Mouse (Mus musculus) ovary, postnatal 36 days (tissue): ENCODE results near the gene Suox.
"Not testable (repeated sequence)": the region's sequence is repeated elsewhere in the genome, so short reads cannot be mapped to it uniquely, and the experiment has no call there.

ENCODE experiments used
- DNase-seq: peaks from one replicate; pipeline ENCODE4 v3.0.0; 2022; ENCODE audit warnings: low spot score, mixed read lengths

The Suox gene

DNA sequence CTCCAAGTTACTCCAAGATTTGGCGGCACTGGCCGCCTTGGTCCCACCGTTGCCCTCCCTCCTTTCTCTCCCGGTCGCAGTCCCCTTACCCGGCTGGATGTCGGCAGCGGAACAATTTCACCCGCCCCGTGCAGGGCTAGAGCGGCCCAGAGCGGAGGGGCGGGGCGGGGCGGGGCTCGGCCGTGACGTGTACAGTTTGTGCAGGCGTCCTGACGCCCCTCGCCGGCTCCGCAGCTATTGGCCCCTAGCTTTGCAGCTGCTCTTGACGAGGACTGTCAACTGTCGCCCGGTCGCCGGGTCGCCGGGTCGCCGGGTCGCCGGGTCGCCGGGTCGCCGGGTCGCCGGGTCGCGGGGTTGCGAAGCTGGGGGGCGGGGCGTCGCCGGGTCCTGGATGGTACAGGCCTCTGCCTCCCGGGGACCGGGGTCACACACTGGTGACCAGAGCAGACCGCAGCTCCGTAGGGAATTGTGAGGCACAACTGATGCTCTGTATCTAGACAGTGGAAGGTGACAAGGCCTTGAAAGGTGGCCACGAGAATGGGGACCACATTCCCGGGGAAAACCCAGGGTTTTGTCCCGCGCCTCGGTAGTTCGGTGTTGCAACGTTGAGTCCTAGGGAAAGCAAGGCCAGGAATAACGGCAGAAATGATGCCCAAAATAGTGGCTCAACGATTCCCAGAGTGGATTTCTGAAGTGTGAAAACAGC is at the start of gene Suox:
Gene Suox, minus strand, starts transcription at position 311 of the 706 bp plus-strand sequence.
- DNase-seq: peak; percentile 82

GRCm38 (mm10) chr10:128715559-128716537 is 42.0 kb upstream of the Suox start:
- DNase-seq: no peak

GRCm38 (mm10) chr10:128711318-128711717 is 37.4 kb upstream of the Suox start:
- DNase-seq: not testable (repeated sequence)

DNA sequence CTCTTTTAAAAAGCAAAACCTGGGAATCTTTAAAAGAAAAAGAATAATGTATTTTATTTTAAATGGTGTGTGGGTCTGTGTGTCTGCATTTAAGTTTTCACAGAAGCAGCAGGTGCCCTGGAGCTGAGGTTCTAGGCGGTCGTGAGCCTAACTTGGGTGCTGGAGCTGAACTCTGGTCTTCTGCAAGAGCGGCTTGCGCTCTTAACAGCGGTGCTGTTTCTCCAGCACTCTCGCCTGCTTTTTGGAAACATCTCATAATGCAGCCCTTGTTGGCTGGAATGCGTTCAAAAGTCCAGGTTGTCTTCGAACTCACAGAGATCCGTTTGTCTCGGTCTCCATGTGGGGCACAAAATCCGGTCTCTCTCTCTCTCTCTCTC is 31.4 kb upstream of the Suox start:
- DNase-seq: peak; percentile 19

DNA sequence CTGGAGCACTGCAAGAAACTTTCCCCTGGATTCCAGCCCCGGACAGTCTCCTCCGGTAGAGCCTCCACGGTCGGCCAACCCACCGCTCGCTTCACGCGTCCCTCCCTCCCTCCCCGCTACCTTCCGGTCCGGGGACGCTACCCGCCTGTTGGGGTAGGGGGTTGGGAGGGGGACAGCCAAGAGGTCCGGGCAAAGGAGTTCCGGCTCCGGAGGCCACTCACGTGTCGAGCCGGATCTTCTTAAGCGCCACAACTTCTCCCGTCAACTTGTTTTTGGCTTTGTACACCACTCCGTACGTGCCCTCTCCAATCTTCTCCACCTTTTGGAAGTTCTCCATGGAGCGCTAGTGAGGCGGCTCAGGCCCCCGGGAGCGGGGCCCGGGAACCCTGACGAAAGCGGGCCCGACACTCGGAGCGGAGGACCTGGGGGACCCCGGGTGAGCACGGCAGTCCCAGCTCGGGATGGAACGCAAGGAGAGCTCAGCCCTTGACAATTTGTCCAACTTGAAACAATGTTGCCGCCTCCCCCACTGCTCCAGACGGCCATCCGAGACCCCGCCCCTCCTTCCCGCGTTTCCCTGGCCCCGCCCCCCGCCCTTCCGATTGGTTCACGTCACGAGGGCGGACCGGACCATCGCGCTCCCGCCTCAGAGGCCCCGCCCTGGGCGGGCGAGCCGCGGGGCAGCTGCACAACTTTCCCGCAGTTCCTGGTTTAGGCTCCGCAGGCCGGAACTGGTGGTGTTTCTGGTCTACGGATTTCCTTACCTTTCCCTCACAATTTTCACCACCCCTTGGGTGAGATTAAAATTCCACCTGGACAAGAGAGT is 30.8 kb upstream of the Suox start, which contains the start of gene Cdk2:
Gene Cdk2, minus strand, starts transcription at position 541 of the 826 bp plus-strand sequence.
- peak; percentile 94 for DNase-seq

DNA sequence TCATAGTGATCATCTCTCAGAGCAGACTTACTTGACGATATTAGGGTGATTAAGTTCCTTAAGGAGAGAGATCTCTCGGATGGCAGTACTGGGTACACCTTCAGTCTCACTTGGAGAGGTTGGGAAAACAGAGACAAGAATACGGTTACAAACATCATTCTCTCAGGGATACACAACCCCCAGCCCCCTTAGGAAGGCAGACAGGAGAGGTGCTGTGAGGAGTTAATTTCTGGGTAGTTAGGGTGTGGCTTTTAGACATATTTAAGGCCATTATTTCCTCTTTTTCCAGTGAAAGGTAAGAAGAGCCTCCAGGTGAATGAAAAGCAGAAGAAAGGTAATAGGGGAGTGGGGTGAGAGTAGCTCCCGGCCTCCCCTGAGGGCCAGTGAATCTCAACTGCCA is 30.0 kb upstream of the Suox start, which contains the start of gene Pmel:
Gene Pmel, plus strand, starts transcription at position 301 of the 400 bp plus-strand sequence.
- no peak for DNase-seq

DNA sequence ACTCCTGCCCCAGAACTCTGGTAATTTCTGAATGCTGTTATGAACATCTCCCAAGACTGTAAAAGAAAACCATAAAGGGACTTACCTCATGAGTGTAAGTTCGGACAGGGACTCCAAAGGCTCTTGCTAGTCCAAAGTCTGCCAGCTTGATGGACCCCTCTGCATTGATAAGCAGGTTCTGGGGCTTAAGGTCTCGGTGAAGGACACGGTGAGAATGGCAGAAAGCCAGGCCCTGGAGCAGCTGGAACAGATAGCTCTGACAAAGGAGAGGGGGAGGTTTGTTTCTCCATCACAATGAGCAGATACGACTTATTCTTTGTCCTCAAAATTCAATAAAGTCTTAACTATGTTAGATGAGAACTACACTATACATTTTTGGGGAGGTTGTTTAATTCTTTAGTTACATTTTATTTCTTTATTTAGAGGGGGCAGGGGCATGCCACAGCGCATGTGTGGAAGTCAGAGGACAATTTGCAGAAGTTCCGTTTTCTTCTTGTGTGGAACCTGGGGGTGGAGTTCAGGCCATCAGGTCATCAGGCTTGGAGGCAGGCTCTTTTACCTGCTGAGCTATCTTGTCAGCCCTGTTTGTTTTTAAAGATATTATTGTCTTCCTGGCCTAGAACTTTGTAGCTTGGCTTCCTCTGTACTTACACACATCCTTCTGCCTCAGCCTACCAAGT is 28.6 kb upstream of the Suox start:
- DNase-seq: peak; percentile 38

DNA sequence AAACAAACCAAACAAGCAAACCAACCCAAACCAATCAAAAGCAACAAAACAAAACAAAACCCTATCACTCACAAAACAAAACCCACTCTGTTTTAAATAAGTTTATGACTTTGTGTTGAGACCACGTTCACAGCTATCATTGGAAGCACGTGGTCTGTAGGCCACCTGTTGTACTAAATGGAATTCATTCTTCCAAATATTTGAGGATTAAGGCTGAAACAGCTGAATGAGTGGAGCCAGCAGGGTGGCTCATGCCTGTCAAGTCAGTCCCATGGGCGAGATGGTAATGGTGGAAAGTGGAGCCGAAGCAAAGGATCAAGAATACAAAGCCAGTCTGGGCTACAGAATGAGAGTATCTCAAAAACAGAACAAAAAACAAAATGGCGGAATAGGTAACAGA is 26.8 kb upstream of the Suox start:
- DNase-seq: no peak

DNA sequence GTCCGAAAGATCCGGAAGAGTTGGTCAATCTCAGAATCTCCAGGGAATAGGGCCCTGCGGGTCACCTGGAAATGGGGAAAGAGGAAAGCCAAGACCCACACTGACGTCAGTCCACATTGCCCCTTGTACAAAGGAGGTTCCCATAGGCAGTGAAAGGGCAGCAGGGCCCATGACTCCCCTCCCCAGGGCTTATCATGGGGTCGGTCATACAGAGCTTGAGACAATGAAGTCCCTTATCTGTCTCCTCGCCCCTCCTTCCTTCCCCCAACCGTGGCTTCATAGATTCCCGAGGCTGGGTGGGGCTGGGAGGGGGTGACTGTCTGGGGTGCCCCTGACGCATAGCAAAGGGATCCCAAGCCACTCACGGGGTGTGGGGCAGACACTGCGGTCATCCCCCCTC is 25.7 kb upstream of the Suox start:
- no peak for DNase-seq

DNA sequence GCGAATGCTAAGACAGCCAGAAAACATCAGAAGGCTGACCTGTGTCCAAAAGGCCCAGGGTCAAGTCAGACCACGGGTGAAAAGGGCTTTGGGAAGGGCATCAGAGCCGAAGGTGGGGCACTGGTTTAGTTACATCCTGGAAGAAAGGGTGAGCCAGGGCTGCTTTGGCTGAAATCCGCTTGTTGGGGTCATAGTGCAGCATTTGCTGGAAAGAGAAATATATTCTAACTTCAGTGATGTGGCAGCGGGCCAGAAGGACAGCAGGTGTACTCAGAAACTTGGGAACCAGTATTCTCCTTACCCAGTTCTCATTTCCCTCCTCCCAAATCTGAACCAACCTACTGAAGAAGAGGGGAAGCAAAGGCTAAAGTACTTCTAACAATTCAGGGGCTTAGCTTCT is 25.1 kb upstream of the Suox start:
- DNase-seq: no peak

DNA sequence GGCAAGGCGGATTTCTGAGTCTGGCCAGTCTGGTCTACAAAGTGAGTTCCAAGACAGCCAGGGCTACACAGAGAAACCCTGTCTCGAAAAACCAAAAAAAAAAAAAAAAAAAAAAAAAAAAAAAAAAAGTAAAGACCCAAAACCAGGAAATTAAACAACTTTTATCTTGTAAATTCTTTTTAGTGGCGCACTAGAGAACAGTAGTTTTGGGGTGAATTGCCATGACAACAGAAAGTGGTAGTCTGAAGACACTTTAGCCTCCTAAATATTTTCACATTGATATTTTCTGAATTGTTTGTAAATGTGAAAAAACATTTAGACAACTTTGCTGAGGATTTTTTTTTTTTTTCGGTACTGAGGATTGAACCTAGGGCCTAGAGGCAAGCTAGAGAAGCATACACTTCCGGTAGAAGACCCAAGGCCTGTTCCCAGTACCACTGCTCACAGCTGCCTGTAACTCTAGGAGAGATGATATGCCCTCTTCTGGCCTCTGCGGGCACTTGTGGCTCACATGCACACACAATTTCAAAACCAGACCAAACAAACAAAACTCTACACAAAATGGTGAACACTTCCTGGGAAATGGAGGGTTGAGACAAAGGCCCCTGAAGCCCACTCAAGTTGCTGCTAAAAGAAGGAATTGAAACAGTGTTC is 23.3 kb upstream of the Suox start:
- no peak for DNase-seq

DNA sequence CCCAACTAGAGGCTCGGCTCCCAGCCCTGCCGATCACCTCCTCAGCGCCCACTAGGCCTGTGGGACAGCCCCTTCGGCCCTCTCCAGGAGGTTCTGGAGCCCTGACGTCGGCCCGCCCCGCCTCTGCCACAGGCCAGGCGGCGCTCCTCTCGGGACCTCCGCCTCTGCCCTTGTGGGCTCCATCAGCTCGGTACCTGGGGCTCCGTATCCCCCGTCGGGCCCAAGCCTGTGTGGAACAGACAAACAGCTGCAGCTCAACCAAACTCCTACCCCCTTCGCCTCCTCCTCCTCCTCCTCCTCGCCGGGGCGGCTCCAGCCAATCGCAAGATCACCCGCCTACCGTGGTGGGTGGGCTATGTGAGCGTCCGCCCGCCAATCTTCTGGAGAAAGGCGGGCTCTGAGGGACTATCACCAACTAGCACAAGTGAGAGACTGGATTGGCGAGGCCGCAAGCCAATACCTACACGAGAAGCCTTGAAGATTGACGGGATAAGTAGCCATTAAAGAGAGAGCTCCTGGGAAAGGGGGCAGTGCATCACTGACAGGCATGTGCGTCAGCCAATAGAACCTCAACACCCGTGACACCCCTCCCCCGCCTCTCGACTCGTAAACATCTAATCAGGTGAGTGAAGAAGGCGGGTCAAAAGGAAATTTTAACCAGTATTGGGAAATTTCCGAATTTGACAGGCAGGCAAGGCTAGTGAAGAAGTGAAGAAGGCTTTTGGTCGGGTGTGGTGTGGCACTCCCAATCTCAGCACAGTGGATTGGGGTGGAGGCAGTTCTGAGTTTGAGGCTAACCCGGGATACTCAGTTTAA is 22.3 kb upstream of the Suox start, which contains the start of gene Rab5b:
Gene Rab5b, minus strand, starts transcription at position 273 of the 816 bp plus-strand sequence.
- peak; percentile 96 for DNase-seq

DNA sequence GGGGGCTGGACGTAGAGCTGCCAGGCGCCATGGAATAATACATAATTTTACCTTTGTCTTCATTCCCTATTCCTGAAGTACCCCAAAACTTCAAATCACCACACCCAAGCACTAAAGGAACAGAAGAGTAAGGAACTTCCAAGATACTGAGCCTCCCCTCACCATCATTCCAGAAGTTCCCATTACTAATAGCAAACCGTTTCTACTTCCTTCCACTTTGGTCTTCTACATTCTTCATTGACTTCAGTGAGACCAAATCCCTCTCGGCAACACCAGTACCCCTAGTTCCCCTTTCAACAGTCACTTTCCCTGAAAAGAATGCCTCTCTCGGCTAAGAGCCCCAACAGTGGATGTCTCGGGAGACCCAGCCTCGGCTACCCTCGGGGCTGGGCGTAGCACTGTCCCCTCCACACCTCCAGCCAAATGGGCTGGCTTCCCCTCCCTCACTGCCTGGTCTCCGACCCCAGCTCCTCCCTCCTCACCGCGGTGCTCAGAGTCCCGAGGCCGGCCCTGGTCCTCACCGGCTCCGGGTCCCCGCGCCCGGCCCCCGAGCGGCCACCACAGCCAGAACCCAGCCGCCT is 21.6 kb upstream of the Suox start:
- DNase-seq: no peak

- DNase-seq: no peak
Observed at GRCm38 (mm10) chr10:128674469-128675008, 666 bp upstream of the Suox start.

- DNase-seq: no peak
Observed at GRCm38 (mm10) chr10:128671148-128671547, 2.7 kb downstream of the Suox start.

GRCm38 (mm10) chr10:128668790-128669672 is 4.8 kb downstream of the Suox start:
- DNase-seq: peak; percentile 70

DNA sequence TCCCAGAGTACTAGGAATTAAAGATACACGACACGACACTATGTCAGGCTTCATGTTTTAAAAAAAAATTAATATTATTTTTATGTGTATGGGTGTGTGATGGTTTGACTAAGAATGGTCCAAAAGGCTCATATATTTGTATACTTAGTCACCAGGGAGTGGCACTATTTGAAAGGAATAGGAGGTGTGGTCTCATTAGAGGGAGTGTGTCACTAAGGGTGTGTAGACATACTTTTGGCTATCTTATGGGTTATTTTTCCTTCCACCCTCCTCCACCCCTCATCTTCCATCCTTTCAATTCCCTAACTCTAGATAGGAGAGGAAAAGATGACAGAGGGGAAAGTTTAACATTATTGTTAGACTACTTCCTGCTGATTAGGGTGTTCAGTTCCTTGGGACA is 8.1 kb downstream of the Suox start:
- no peak for DNase-seq

DNA sequence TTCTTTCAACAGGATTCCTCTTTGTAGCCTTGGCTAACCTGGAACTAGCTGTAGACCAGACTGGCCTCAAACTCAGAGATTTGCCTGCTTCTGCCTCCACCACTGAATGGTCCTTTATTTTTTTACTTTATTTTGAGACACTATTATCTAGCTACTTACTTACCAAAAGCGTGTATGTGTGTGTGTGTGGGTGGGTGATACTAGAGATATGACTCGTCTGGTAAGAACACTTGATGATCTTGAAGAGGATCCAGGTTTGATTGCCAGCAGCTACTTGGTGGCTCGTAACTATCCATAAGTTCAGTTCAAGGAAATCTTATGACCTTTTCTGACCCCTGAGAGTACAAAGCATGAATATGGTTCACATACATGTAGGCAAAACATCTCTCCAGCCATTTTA is 8.6 kb downstream of the Suox start:
- no peak for DNase-seq
